10 mouse cellular contexts compared by ENCODE assay signal in the genomic region with DNA sequence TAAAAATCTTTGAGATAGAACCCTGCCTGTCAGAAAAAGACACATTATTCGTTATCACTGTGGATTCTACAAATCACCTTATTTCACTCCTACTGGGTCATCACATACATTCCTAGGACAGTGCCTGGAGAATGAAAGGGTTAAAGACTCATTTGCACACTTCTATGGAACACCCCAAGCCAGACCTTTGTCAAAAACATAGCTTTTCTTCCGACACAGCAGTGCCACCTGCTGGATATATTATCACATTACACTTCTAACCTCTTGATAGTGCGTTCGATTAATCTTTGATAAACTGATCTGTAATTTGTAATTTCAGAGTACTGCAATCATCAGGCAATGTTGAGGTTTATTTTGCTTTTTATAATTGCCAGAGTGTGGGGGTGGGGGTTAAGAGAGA. TPM values are rescaled to one million over a fixed set of nuclear protein-coding genes. Genes with fewer than 3 reads are reported as not detected.
DNase-seq lines count a peak whose midpoint lies in the region; ATAC-seq and TF ChIP-seq lines count a peak whose summit lies in the region.
"Had no signal": no experiment of that assay in that cellular context is flagged by ENCODE, and none has a peak within 500 bp of the region (broad histone marks: within the 10 kb centered on the region; RNA-seq: fewer than 3 reads in every experiment).

No protein-coding gene starts in this region.

- no peaks in the 10 kb centered on the region for H3K36me3 ChIP-seq in lung, embryonic 14.5 days (ENCODE audit: insufficient read depth)
- H3K36me3 ChIP-seq: limb, embryonic 15.5 days had no signal

- H3K9ac ChIP-seq in lung, embryonic 14.5 days = no peak overlapping the region
- H3K9ac ChIP-seq: limb, embryonic 15.5 days had no signal

- no peak for ATAC-seq in lung, embryonic 14.5 days (ENCODE audit: insufficient read depth)
- no peak for ATAC-seq in inflammation-experienced regulatory T-cells, adult 6 months

- DNase-seq in adrenal gland, postnatal 14 days = peak; percentile 9
- no peak for DNase-seq in adrenal gland, postnatal 4 days (ENCODE audit: low spot score in 2 of 2)
- DNase-seq in lung, embryonic 14.5 days = peak; percentile 66
- no peak for DNase-seq in lung, adult 18-20 months
- peak; percentile 69 for DNase-seq in embryo, embryonic 11 days
- peak; percentile 51 to 66 for DNase-seq in layer of hippocampus, adult 2 months (ENCODE audit: low spot score in 2 of 2)
- DNase-seq in urinary bladder, postnatal 4 days (ENCODE audit: low spot score in 2 of 2) = no peak

- no peak overlapping the region for H3K4me2 ChIP-seq in lung, embryonic 14.5 days
- H3K4me2 ChIP-seq: limb, embryonic 15.5 days had no signal

- 30% methylated on average over 4 of the region's 4 CpGs for WGBS in lung, embryonic 14.5 days

- no peak overlapping the region for H3K27ac ChIP-seq in lung, embryonic 14.5 days (ENCODE audit: low read depth)
- H3K27ac ChIP-seq in layer of hippocampus, adult 2 months = no peak overlapping the region
- H3K27ac ChIP-seq: limb, embryonic 15.5 days had no signal

- H3K4me3 ChIP-seq in lung, embryonic 14.5 days (ENCODE audit: low read depth, low read length) = no peak overlapping the region
- no peak overlapping the region for H3K4me3 ChIP-seq in layer of hippocampus, adult 2 months
- H3K4me3 ChIP-seq: erythroblast, embryonic 14.5 days; limb, embryonic 15.5 days had no signal

- H3K9me3 ChIP-seq in lung, embryonic 14.5 days (ENCODE audit: low read depth, low read length) = no peaks in the 10 kb centered on the region
- H3K9me3 ChIP-seq: limb, embryonic 15.5 days had no signal

- peak; percentile 70 for TF ChIP-seq CTCF in lung, embryonic 14.5 days (IDR thresholded peaks at IDR 0.05; ENCODE audit: low read depth)
- TF ChIP-seq CTCF in layer of hippocampus, adult 2 months (conservative IDR thresholded peaks at IDR 0.05) = peak; percentile 94

- H3K27me3 ChIP-seq in lung, embryonic 14.5 days (ENCODE audit: insufficient read depth, low read length) = no peaks in the 10 kb centered on the region
- H3K27me3 ChIP-seq: limb, embryonic 15.5 days had no signal

- H3K4me1 ChIP-seq in lung, embryonic 14.5 days (ENCODE audit: insufficient read depth) = no peaks in the 10 kb centered on the region
- H3K4me1 ChIP-seq: limb, embryonic 15.5 days had no signal

RNA-seq across cellular contexts. Expression of a gene that starts 31.8 kb away (rescaled TPM):
- total RNA-seq in adrenal gland, postnatal 14 days (2021) = 3.3 and 4.2 TPM in 2 replicates
- 10 to 100 TPM in 1 of 2 experiments, 1 to 10 TPM in 1; 6.7 to 10.3 TPM for total RNA-seq in adrenal gland, postnatal 4 days (2021)
- 0.58 TPM in 1 of 2 replicates, not detected in the other for polyA plus RNA-seq in lung, embryonic 14.5 days (2014; fragmentation: Nextera tagmentation; extraction: Ambion mirVana)
- not detected for total RNA-seq in layer of hippocampus, adult 2 months (2021)
- polyA plus RNA-seq in inflammation-experienced regulatory T-cells, adult 6 months (2017; shearing (Covaris generic)) = not detected
- polyA plus RNA-seq: erythroblast, embryonic 14.5 days; limb, embryonic 15.5 days had no signal

Comparison
In these comparisons a context has a peak if more than half of its experiments do, and no peak if none do; other contexts are left out.
1. DNase-seq: peak in adrenal gland, postnatal 14 days (single experiment), lung, embryonic 14.5 days (single experiment), embryo, embryonic 11 days (single experiment) and layer of hippocampus, adult 2 months (2 of 2); none in adrenal gland, postnatal 4 days (0 of 2), lung, adult 18-20 months (0 of 2) and urinary bladder, postnatal 4 days (0 of 2).